Mouse (Mus musculus) brown adipose tissue, adult 24 weeks (tissue): ENCODE results near the gene Sohlh1. TPM values are rescaled to one million over a fixed set of nuclear protein-coding genes. Genes with fewer than 3 reads are reported as not detected.
"Not testable (repeated sequence)": the region's sequence is repeated elsewhere in the genome, so short reads cannot be mapped to it uniquely, and the experiment has no call there.

ENCODE experiments used
- H3K27ac ChIP-seq: fragments of 200-500 bp; replicated peaks from 2 replicates; pipeline ENCODE4 v1.5.1; 2012; ENCODE audit warnings: low read depth, mild to moderate bottlenecking, low read length
- H3K4me1 ChIP-seq: fragments of 200-500 bp; 2 replicates; pipeline ENCODE4 v1.6.1; 2012; ENCODE audit warnings: low read length, mixed read lengths; ENCODE audit not compliant: control insufficient read depth, insufficient read depth, insufficient read length
- H3K4me3 ChIP-seq: fragments of 200-500 bp; 2 replicates; pipeline ENCODE4 v1.5.1; 2012; ENCODE audit warnings: low read depth, mild to moderate bottlenecking, low read length, moderate library complexity; ENCODE audit not compliant: insufficient read depth
- polyA plus RNA-seq: library from polyadenylated mRNA; stranded (reverse); fragments of >200 nt; gene quantifications from 2 replicates; pipeline ENCODE4 v1.2.4, GENCODE M21; 2012; ENCODE audit not compliant: missing spikeins, insufficient read depth, insufficient read length

The Sohlh1 gene
- polyA plus RNA-seq, 1 experiment, result not detected

DNA sequence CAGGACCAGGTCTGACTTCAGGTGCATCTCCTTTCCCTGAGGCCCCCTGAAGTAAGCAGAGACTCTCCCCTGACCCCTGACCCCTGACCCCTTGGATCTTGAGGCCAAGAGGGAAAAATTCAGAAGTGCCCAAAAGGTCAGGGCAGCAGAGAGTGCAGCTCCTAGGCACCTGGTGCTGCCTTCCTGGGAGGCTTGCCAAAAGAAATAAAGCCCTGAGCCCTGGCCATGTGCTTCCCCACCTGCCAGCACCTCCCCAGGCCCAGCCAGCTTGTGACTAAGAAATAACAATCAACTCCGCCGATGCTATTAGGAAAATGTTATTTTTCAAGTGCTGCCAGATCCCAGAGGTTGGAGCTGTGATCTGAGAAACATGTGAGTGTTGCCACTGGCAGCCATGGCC is 15.0 kb upstream of the Sohlh1 start:
- Histone ChIP-seq H3K27ac (no peak overlapping the region), H3K4me1 (no peaks in the 10 kb centered on the region), H3K4me3 (no peak overlapping the region)

DNA sequence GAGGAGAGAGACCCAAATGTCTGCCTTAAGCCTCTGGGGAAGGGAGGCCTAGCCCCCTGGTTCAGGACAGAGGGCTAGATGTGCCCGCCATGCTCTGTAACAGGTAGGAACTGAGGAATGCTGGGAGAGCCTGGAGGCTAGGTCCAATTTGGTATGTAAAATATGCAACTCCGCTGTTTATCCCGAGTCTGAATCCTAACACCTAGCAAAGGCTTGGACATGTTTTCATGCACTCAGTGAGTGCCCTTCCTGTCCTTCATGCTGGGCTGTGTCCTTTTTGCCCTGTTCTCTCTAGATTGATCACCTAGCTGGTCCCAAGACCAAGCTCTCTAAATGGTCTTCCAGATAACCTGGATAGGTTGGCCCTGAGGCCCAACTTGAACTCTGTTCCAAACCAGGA is 12.8 kb upstream of the Sohlh1 start:
- Histone ChIP-seq H3K4me1 (no peaks in the 10 kb centered on the region), H3K4me3 (no peak overlapping the region), H3K27ac (no peak overlapping the region)

DNA sequence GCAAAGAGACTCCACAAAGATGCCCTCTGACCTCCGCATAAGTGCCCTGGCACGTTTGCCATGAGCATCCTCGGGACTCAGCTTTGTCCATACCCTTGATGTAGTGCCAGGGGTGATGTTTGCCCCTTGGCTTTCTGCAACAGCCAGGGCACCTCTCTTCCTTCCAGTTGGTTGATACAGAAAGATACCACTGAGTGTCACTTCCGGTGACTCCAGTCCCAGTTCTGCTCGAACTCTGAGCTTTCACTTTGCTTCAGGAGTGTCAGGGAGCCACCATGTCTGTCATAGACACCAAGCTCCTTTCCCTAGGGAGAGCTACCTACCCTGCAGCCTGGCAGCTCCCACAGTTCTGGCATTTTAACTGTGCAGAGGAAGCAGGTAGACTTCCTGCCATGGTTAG is 7.0 kb upstream of the Sohlh1 start:
- no peak overlapping the region for H3K27ac ChIP-seq
- no peaks in the 10 kb centered on the region for H3K4me1 ChIP-seq
- no peak overlapping the region for H3K4me3 ChIP-seq

DNA sequence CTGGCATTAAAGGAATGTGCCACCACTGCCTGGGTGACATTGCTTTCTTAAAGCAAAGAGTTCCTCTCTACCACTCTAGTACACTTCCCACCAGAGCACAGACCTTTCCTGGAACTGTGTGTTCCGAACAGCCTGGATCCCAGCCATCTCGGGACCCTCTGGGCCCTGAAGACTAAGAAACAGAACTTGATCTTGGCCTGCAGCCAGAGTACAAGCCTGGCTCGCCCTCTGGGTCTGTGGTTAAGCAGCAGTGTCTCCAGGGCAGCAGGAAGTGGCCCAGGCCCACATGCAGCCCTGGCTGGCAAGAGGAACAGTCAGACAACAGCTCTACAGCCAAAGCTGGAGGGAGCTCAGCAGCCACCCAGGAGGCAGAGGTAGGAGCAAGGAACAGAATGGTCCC is 5.6 kb upstream of the Sohlh1 start:
- no peak overlapping the region for H3K27ac ChIP-seq
- H3K4me3 ChIP-seq, result no peak overlapping the region
- H3K4me1 ChIP-seq, result no peaks in the 10 kb centered on the region

DNA sequence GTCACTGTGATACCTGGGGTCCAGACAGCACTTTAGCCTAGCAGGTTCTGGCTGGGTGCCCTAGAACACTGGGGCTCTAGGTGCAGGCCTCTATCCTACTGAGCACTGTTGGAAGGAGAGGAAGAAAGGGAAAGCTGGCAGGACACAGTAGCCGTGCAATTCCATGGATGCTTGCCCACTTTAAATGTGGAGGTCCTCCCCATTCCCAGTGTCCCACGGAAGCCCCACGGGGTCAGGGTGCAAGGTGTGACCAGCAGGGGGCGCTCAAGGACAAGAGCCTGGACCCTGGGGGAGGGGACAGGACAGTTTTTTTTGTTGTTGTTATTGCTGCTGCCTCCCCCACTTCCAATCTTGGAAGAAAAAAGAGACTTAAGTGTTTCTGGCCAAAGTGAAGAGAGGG is 3.3 kb upstream of the Sohlh1 start:
- Histone ChIP-seq H3K27ac (no peak overlapping the region), H3K4me3 (no peak overlapping the region), H3K4me1 (no peaks in the 10 kb centered on the region)

DNA sequence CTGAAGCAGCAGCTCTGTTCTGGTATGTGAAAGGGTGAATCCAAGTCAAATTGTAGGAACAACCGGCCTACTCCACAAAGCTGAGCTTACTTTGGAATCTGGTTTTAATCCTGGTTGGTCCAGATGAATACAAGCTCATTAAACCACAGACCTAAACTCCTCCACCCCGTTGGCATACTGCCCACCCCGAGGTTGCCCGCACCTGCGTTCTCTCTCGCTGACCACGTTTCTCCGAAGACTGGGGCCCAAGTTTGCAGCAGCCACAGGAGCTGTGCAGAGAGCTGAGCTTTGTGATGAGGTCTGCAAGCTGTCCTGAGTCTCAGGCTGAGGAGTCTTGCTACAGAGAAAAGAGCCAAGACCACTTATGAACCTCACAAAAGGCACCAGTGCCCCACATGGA is 532 bp downstream of the Sohlh1 start:
- Histone ChIP-seq H3K4me1 (no peaks in the 10 kb centered on the region), H3K27ac (no peak overlapping the region), H3K4me3 (no peak overlapping the region)

DNA sequence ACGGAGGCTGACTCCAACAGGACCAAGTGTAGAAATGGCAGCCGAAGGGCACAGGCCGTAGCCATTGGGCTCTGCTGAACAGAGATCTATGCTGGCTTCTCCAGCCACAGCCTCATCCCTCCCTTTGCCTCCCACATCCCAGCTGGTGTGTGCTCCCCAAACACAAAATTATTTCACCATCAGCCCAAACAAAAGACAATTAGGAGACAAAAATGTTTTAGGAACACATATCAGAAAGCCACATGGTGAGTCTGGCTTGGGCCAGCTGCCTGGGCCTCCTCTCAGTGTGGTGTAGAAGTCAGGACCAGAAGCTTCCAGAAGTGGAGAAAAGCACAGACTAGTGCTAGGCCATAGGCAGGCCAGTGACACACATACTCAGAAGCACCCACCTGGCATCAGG is 3.0 kb downstream of the Sohlh1 start:
- Histone ChIP-seq H3K27ac (no peak overlapping the region), H3K4me3 (no peak overlapping the region), H3K4me1 (no peaks in the 10 kb centered on the region)

DNA sequence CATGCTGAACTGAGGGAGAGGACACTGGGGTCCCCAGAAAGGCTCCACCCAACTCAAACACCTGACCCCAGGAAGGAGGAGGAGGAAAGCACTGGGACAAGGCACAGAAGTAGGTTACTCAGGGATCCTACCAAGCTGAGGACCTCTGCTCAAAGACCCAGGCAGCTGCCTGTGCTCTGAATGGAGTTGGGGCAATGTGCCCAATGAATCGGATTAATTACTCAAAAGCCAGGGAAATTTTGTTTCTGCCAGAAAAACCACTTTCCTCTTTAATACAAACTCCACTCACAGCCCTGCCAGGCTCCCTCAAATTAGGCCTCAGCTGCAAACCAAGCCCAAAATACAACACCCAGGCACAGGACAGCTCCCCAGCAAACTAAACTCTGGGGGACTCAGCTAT is 4.3 kb downstream of the Sohlh1 start:
- Histone ChIP-seq H3K4me3 (no peak overlapping the region), H3K4me1 (no peaks in the 10 kb centered on the region), H3K27ac (no peak overlapping the region)

DNA sequence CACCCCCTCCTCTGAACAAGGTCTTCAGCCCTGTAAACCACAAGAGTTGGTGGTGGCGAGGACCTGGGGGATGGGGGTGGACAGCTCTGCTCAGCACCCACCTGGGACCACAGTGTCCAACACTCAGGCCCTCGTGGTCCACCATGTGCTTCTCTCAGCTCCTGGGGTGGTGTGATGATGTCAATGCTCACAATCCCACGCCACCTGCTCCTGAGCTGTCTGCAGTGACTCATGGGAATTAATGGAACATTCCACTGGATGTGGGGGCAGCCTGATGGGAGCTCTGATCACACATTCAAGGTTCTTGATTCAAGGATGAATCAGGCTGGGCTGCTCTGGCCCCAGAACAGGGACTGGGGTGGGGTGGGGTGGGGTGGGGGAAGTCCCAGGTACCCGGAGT is 4.9 kb downstream of the Sohlh1 start:
- no peaks in the 10 kb centered on the region for H3K4me1 ChIP-seq
- H3K27ac ChIP-seq, result no peak overlapping the region

DNA sequence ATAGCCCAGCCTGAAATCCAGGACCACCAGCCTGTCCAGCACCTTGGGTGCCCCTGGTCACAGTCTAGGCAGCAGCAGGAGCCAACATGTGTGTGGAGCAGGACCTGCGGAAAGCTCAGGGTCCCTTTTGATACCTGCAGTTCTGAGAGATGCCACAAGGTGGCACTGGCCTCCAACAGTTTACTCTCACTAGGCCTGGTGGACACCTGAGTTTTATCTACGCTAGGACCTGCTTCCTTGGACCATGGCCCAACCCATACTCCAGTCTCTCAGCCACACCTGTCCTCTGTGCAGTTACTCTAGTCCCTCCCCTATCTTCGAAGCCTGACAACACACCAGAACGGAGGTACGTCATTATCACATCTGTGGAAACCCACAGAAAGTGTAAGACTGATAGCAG is 10.8 kb downstream of the Sohlh1 start:
- H3K27ac ChIP-seq, result no peak overlapping the region
- H3K4me3 ChIP-seq, result no peak overlapping the region

More for the DNA sequence above, 4.9 kb downstream of the Sohlh1 start:
- H3K4me3 ChIP-seq, result no peak overlapping the region

DNA sequence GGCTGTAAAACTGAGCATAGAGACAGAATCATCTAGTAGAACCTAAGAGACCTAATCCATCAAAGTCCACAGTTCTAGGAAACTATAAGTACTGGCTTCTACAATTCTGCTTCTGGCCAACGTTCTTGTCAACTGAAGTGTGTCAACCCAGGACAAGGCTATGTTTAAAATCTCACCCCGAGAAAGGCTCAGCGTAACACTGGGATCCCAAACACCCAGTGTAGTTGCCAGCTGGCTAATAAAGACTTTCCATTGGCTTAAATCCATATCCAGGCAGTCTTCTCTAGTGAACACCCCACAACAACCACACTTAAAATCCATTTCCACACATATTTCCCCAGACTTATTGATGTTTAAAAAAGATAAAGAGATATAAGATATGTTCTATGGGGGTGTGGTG is 16.3 kb downstream of the Sohlh1 start:
- Histone ChIP-seq H3K27ac (no peak overlapping the region), H3K4me3 (no peak overlapping the region), H3K4me1 (no peaks in the 10 kb centered on the region)

More for the DNA sequence above, 10.8 kb downstream of the Sohlh1 start:
- H3K4me1 ChIP-seq, result no peaks in the 10 kb centered on the region

DNA sequence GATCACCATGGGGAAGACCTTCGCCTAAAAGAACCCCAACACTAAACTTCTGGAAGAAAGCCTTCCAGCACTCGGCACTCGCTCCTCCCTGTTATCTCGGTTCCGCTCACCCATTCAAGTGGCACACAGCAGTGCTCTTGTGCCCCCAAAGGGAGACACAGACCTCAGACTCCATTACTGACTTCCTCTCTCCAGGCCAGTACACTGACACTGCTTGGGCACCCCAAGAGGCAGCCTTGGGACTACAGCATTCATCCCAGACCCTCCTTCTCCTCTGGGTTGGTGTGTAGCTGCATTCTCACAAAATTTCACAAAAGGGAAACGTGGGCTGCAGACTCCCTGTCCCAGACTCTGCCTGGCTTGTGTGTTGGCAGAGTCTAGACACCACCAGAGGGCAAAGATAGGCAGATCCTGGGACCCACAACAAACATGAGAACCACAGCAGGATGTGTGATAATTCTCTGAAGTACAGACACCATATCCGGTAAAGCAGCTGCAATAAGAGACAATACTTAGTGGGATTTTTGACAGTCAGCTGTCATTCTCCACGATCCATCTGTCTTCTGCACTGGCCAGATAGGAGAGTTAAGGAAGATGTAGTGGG is 18.6 kb downstream of the Sohlh1 start:
- Histone ChIP-seq H3K4me3 (no peak overlapping the region), H3K4me1 (no peaks in the 10 kb centered on the region), H3K27ac (no peak overlapping the region)

DNA sequence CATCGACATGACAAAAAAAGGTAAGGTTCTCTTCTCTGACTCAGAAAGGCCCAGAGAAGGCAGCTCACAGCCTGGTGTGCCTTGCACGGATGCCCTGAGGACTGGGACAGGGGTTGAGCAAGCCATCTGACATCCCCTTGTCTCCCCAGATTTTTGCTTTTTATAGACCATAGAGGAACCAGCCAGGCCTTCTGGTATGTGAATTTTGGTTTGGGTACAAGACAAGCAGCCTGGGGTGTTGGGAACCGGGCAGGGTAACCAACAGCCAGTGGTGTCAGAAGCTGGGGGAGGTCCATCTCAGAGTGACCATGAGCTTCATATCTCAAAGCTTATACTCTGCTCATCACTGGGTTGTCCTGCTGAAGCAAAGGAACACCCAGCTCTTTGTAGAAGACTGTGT is 22.3 kb downstream of the Sohlh1 start:
- no peak overlapping the region for H3K27ac ChIP-seq

DNA sequence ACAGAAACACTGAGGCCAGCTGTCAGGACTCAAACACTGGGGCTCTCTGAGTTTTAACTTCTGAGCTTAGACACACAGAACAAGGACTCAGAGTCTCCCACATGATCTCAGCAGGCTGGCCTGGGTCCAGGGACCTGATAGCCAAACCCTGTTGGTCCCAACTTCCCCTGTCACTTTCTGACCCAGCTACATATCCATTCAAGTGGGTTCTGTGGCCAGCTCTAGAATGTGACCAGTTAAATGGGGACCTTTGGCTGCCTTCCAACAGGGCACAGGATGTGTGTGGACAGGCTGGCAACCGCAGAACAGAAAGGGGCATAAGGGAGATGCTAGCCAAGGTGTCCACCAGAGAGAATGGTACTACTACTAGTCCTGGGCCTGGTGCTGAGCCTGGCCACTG is 24.2 kb downstream of the Sohlh1 start, which contains the start of gene Lcn9:
Gene Lcn9, plus strand, starts transcription at position 348 of the 400 bp plus-strand sequence.
- Histone ChIP-seq H3K4me3 (no peak within 1 kb of the TSS), H3K4me1 (no peaks in the 10 kb centered on the region), H3K27ac (no peak within 1 kb of the TSS)

More for the DNA sequence above, 22.3 kb downstream of the Sohlh1 start:
- Histone ChIP-seq H3K4me1 (no peaks in the 10 kb centered on the region), H3K4me3 (no peak overlapping the region)

DNA sequence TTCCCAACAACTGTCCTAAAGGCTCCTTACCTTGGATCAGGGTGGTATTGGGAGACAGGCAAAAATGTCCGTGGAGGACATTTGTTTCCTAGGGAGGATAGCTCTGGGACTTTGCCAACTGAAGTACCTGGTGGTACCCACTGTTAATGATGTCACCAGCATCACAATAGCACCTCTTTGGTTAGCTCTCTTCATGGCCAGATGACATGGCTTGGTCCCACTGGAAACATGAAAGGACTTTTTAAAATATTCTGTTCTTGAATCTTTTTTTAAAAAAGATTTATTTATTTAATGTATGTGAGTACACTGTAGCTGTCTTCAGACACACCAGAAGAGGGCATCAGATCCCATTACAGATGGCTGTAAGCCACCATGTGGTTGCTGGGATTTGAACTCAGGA is 31.3 kb downstream of the Sohlh1 start, which contains the start of gene Glt6d1:
Gene Glt6d1, minus strand, starts transcription at position 101 of the 400 bp plus-strand sequence.
- not testable (repeated sequence) for H3K4me3 ChIP-seq, H3K27ac ChIP-seq, H3K4me1 ChIP-seq

DNA sequence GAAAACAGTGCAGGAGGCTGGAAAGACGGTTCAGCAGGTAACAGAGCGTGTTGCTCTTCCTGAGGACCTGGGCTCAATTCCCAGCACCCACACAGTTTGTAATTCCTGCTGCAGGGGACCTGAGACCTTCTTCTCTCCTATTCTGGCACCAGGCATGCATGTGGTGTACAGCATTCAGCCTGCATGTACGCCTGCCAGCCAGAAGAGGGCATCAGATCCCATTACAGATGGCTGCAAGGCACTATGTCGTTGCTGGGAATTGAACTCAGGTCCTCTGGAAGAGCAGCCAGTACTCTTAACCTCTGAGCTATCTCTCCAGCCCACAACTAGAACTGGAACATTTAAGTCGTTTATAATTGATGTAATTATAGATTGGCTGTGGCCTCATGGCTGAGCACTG is 33.7 kb downstream of the Sohlh1 start:
- Histone ChIP-seq H3K4me3 (no peak overlapping the region), H3K27ac (no peak overlapping the region), H3K4me1 (no peaks in the 10 kb centered on the region)
